10 mouse cellular contexts compared by ENCODE assay signal in the genomic region with DNA sequence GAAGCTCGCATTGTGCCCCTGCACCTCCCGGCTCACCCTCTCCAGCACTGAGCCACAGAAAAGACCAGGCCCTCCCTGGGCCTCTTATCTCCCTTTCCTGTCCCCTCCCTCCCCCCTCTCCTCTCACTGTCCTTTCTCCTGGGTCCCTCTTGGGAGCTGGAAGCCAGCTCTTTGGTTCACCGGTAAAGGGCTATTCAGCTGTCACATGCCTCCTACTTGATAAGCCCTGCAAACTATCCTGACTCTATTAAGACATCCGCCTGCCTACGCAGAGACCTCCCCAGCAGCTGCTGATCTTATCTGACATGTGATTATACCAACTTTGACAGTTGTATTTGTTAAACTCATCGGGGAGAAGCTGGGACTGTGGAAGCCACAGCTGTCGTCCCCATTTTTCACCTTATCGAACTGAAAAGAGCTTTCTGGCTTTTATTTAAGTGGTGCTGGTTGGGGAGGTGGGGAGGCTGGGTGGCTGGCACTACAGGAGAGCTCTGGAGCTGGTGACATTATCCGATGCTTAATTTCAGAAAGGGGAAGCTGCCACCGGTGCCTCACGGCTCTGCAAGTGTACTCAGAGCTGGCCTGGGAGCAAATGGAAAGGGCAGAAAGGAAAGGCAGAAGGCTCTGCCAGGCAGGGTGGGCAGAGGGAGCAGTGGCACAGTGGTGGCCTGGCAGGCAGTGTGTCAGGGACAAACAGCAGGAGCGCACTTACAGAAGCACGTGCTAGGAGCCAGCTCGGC. TPM values are rescaled to one million over a fixed set of nuclear protein-coding genes. Genes with fewer than 3 reads are reported as not detected.
DNase-seq lines count a peak whose midpoint lies in the region; ATAC-seq and TF ChIP-seq lines count a peak whose summit lies in the region.
"Had no signal": no experiment of that assay in that cellular context is flagged by ENCODE, and none has a peak within 500 bp of the region (broad histone marks: within the 10 kb centered on the region; RNA-seq: fewer than 3 reads in every experiment).

No protein-coding gene starts in this region.

- no peak overlapping the region for H3K4me3 ChIP-seq in limb, embryonic 13.5 days
- no peak overlapping the region for H3K4me3 ChIP-seq in limb, embryonic 10.5 days
- peak overlapping the region; percentile 31 for H3K4me3 ChIP-seq in heart, embryonic 10.5 days
- H3K4me3 ChIP-seq in thymus, adult 2 months (ENCODE audit: control insufficient read depth, insufficient read depth, low read length): no peak overlapping the region
- H3K4me3 ChIP-seq: forebrain, embryonic 15.5 days had no signal

- peak overlapping the region; percentile 6; the same call in 1 of the 2 replicates for H3K27ac ChIP-seq in limb, embryonic 13.5 days
- H3K27ac ChIP-seq in limb, embryonic 10.5 days: no peak overlapping the region
- peak overlapping the region; percentile 79 for H3K27ac ChIP-seq in heart, embryonic 10.5 days
- H3K27ac ChIP-seq in thymus, adult 2 months (ENCODE audit: control insufficient read depth, insufficient read depth, low read length): peak overlapping the region; percentile 81
- H3K27ac ChIP-seq: forebrain, embryonic 15.5 days; macrophage had no signal

- no peak overlapping the region for H3K9ac ChIP-seq in limb, embryonic 13.5 days
- H3K9ac ChIP-seq: forebrain, embryonic 15.5 days had no signal

- no peak for TF ChIP-seq POLR2A in thymus, adult 2 months (IDR thresholded peaks at IDR 0.05; ENCODE audit: control insufficient read depth, extremely low read depth, insufficient read depth, low read length, poor library complexity)

- no peaks in the 10 kb centered on the region for H3K27me3 ChIP-seq in limb, embryonic 13.5 days
- no peaks in the 10 kb centered on the region for H3K27me3 ChIP-seq in limb, embryonic 10.5 days (ENCODE audit: low read depth, poor library complexity, severe bottlenecking)
- no peaks in the 10 kb centered on the region for H3K27me3 ChIP-seq in heart, embryonic 10.5 days (ENCODE audit: insufficient read depth, poor library complexity, severe bottlenecking)
- H3K27me3 ChIP-seq in thymus, adult 2 months (ENCODE audit: control insufficient read depth, insufficient read depth, low read length): no peaks in the 10 kb centered on the region
- H3K27me3 ChIP-seq: forebrain, embryonic 15.5 days had no signal

- TF ChIP-seq CTCF in thymus, adult 2 months (IDR thresholded peaks at IDR 0.05; ENCODE audit: borderline replicate concordance, control insufficient read depth, extremely low read depth, insufficient read depth, low read length, poor library complexity): no peak

- ATAC-seq in limb, embryonic 13.5 days (ENCODE audit: low FRiP score, low read depth): 0 out of 2 replicates have a peak, but pooled peaks have one; percentile 21
- ATAC-seq: forebrain, embryonic 15.5 days had no signal

- H3K36me3 ChIP-seq in limb, embryonic 13.5 days: peaks cover 71% of the 10 kb centered on the region
- H3K36me3 ChIP-seq in limb, embryonic 10.5 days: peaks cover 91% of the 10 kb centered on the region
- peaks cover 71% of the 10 kb centered on the region for H3K36me3 ChIP-seq in heart, embryonic 10.5 days
- H3K36me3 ChIP-seq in thymus, adult 2 months (ENCODE audit: control insufficient read depth, insufficient read depth, low read length): peaks cover 8% of the 10 kb centered on the region; the same call in 1 of the 2 replicates

- H3K4me1 ChIP-seq in limb, embryonic 13.5 days: peaks cover 19% of the 10 kb centered on the region
- peaks cover 14% of the 10 kb centered on the region for H3K4me1 ChIP-seq in limb, embryonic 10.5 days
- peaks cover 47% of the 10 kb centered on the region for H3K4me1 ChIP-seq in heart, embryonic 10.5 days
- peaks cover 25% of the 10 kb centered on the region for H3K4me1 ChIP-seq in thymus, adult 2 months (replicated peaks; ENCODE audit: control insufficient read depth, insufficient read depth, low read length)

- no peak overlapping the region for H3K4me2 ChIP-seq in limb, embryonic 13.5 days (replicated peaks)
- H3K4me2 ChIP-seq: forebrain, embryonic 15.5 days had no signal

- H3K9me3 ChIP-seq in limb, embryonic 13.5 days: no peaks in the 10 kb centered on the region
- H3K9me3 ChIP-seq in limb, embryonic 10.5 days (replicated peaks): no peaks in the 10 kb centered on the region
- H3K9me3 ChIP-seq in heart, embryonic 10.5 days: no peaks in the 10 kb centered on the region
- H3K9me3 ChIP-seq: forebrain, embryonic 15.5 days had no signal

- WGBS in limb, embryonic 13.5 days: 82% methylated on average over 14 of the region's 14 CpGs
- 87% methylated on average over 14 of the region's 14 CpGs for WGBS in limb, embryonic 10.5 days
- 20% methylated on average over 14 of the region's 14 CpGs for WGBS in heart, embryonic 10.5 days
- WGBS in thymus, adult 2 months: 39% methylated on average over 14 of the region's 14 CpGs

- no peak for DNase-seq in limb, embryonic 10.5 days (ENCODE audit: low spot score)
- DNase-seq in heart, embryonic 10.5 days (ENCODE audit: low spot score): no peak
- peak; percentile 57 for DNase-seq in liver
- peak; percentile 31 for DNase-seq in thymus, adult 2 months
- no peak for DNase-seq in ovary, postnatal 10 days (ENCODE audit: low spot score)
- DNase-seq in left cerebral cortex, adult 9 months (ENCODE audit: low spot score in 2 of 2): no peak
- DNase-seq in kidney, postnatal 36 days: no peak

RNA-seq across cellular contexts. Expression of a gene that starts 29.2 kb away (rescaled TPM):
- polyA plus RNA-seq in limb, embryonic 13.5 days (2015; fragmentation: Nextera tagmentation; extraction: Ambion mirVana): 49.6 and 53.2 TPM in 2 replicates
- polyA plus RNA-seq in limb, embryonic 10.5 days (2016; fragmentation: Nextera tagmentation; extraction: Ambion mirVana): 60.5 and 63.1 TPM in 2 replicates
- 58.4 and 59.0 TPM in 2 replicates for polyA plus RNA-seq in heart, embryonic 10.5 days (2016; fragmentation: Nextera tagmentation; extraction: Ambion mirVana)
- polyA plus RNA-seq in thymus, adult 2 months (2012; rRNA removed): 52.5 and 60.8 TPM in 2 replicates

RNA-seq across cellular contexts. Expression of a gene that starts 29.4 kb away (rescaled TPM):
- 197 and 201 TPM in 2 replicates for polyA plus RNA-seq in limb, embryonic 13.5 days (2015; fragmentation: Nextera tagmentation; extraction: Ambion mirVana)
- 260 and 269 TPM in 2 replicates for polyA plus RNA-seq in limb, embryonic 10.5 days (2016; fragmentation: Nextera tagmentation; extraction: Ambion mirVana)
- 113 and 137 TPM in 2 replicates for polyA plus RNA-seq in heart, embryonic 10.5 days (2016; fragmentation: Nextera tagmentation; extraction: Ambion mirVana)
- polyA plus RNA-seq in thymus, adult 2 months (2012; rRNA removed): 77.5 and 88.2 TPM in 2 replicates

RNA-seq across cellular contexts. Expression of a gene that starts 52.3 kb away (rescaled TPM):
- polyA plus RNA-seq in limb, embryonic 13.5 days (2015; fragmentation: Nextera tagmentation; extraction: Ambion mirVana): 1.4 and 1.7 TPM in 2 replicates
- 0.20 and 0.40 TPM in 2 replicates for polyA plus RNA-seq in limb, embryonic 10.5 days (2016; fragmentation: Nextera tagmentation; extraction: Ambion mirVana)
- polyA plus RNA-seq in heart, embryonic 10.5 days (2016; fragmentation: Nextera tagmentation; extraction: Ambion mirVana): 0.34 and 0.98 TPM in 2 replicates
- polyA plus RNA-seq in thymus, adult 2 months (2012; rRNA removed): 0.08 and 0.20 TPM in 2 replicates
- polyA plus RNA-seq: macrophage had no signal

Comparison
In these comparisons a context has a peak if more than half of its experiments do, and no peak if none do; other contexts are left out.
1. DNase-seq: peak in liver (single experiment) and thymus, adult 2 months (single experiment); none in limb, embryonic 10.5 days (single experiment), heart, embryonic 10.5 days (single experiment), ovary, postnatal 10 days (single experiment), left cerebral cortex, adult 9 months (0 of 2) and kidney, postnatal 36 days (0 of 2).